8 mouse cellular contexts compared by ENCODE assay signal in genomic region chr14:115042055-115042564, GRCm38 (mm10). TPM values are rescaled to one million over a fixed set of nuclear protein-coding genes. Genes with fewer than 3 reads are reported as not detected.
A peak's percentile ranks its signal among the peaks of the same experiment; 100 is the strongest.
DNase-seq lines count a peak whose midpoint lies in the region; ATAC-seq and TF ChIP-seq lines count a peak whose summit lies in the region.

No protein-coding gene starts in this region.

- no peaks in the 10 kb centered on the region for H3K9me3 ChIP-seq in ES-E14 (ENCODE audit: control insufficient read depth, insufficient read depth, low read depth, low read length)
- H3K9me3 ChIP-seq in forebrain, embryonic 15.5 days, result no peaks in the 10 kb centered on the region
- H3K9me3 ChIP-seq in neural tube, embryonic 15.5 days (replicated peaks), result no peaks in the 10 kb centered on the region

- WGBS in forebrain, embryonic 15.5 days, result 0% methylated on average over 24 of the region's 51 CpGs
- WGBS in lung, adult 2 months, result under 1% methylated on average over 26 of the region's 51 CpGs
- 0% methylated on average over 38 of the region's 51 CpGs for WGBS in neural tube, embryonic 15.5 days

- H3K4me1 ChIP-seq in ES-E14 (ENCODE audit: control insufficient read depth in 2 of 2, insufficient read depth in 2 of 2, low read length in 2 of 2, poor library complexity in 1 of 2), result peaks cover 0 to 5% of the 10 kb centered on the region in 2 experiments; a peak in 1 of 4 replicates
- H3K4me1 ChIP-seq in forebrain, embryonic 15.5 days, result peaks cover 40% of the 10 kb centered on the region
- H3K4me1 ChIP-seq in lung, adult 2 months (ENCODE audit: control insufficient read depth, insufficient read depth, low read length), result peaks cover 2% of the 10 kb centered on the region; the same call in 1 of the 2 replicates
- H3K4me1 ChIP-seq in neural tube, embryonic 15.5 days, result peaks cover 28% of the 10 kb centered on the region

- no peak for TF ChIP-seq POLR2A in lung, adult 2 months (IDR thresholded peaks at IDR 0.05; ENCODE audit: borderline replicate concordance, extremely low read depth, low read depth, low read length)

- H3K36me3 ChIP-seq in ES-E14 (ENCODE audit: control insufficient read depth, insufficient read depth, low read length, poor library complexity, severe bottlenecking), result peaks cover 32% of the 10 kb centered on the region
- peaks cover 31% of the 10 kb centered on the region for H3K36me3 ChIP-seq in forebrain, embryonic 15.5 days
- peaks cover 13% of the 10 kb centered on the region for H3K36me3 ChIP-seq in neural tube, embryonic 15.5 days

- H3K9ac ChIP-seq in ES-E14 (ENCODE audit: insufficient read depth, low read depth, low read length, poor library complexity, severe bottlenecking), result peak overlapping the region; percentile 95
- H3K9ac ChIP-seq in forebrain, embryonic 15.5 days (replicated peaks), result peak overlapping the region; percentile 96
- H3K9ac ChIP-seq in neural tube, embryonic 15.5 days (replicated peaks), result peak overlapping the region; percentile 79

- peak; percentile 81 for ATAC-seq in forebrain, embryonic 15.5 days (replicated peaks)
- ATAC-seq in neural tube, embryonic 15.5 days (ENCODE audit: low FRiP score), result peak; percentile 85

- no peak for DNase-seq in ES-E14 (ENCODE audit: low read depth, low spot score)
- peak; percentile 64 to 85 for DNase-seq in cerebellum, adult 18-20 months
- DNase-seq in heart, postnatal 36 days, result peak; percentile 86 to 87
- peak; percentile 67 to 81 for DNase-seq in layer of hippocampus, adult 2 months (ENCODE audit: low spot score in 2 of 2)
- peak; percentile 80 for DNase-seq in lung, adult 2 months
- peak; percentile 90 for DNase-seq in testis, postnatal 10 days (ENCODE audit: low spot score)

- intact Hi-C loops in heart, postnatal 36 days (cut with DNase I), result loop anchor here (2.0 to 5.0 kb wide), 2 partner anchors 25 to 190 kb away; no protein-coding TSS in a partner anchor

- in situ Hi-C loops in ES-E14 (cut with MboI; ENCODE audit: low sequenced_read_pairs in 2 of 2, unreplicated experiment in 2 of 2), result no loop called here

- no peaks in the 10 kb centered on the region for H3K27me3 ChIP-seq in forebrain, embryonic 15.5 days
- H3K27me3 ChIP-seq in neural tube, embryonic 15.5 days (replicated peaks), result no peaks in the 10 kb centered on the region

- peak overlapping the region; percentile 85 to 92 for H3K4me3 ChIP-seq in ES-E14 (ENCODE audit: insufficient read depth in 1 of 2, low read depth in 1 of 2, low read length in 2 of 2, poor library complexity in 1 of 2, severe bottlenecking in 1 of 2)
- H3K4me3 ChIP-seq in forebrain, embryonic 15.5 days, result peak overlapping the region; percentile 96
- peak overlapping the region; percentile 69 for H3K4me3 ChIP-seq in layer of hippocampus, adult 2 months
- peak overlapping the region; percentile 79 for H3K4me3 ChIP-seq in lung, adult 2 months (replicated peaks; ENCODE audit: extremely low read depth, low read depth, low read length)
- peak overlapping the region; percentile 82 for H3K4me3 ChIP-seq in neural tube, embryonic 15.5 days (replicated peaks)

- peak; percentile 82 for TF ChIP-seq CTCF in layer of hippocampus, adult 2 months (conservative IDR thresholded peaks at IDR 0.05)
- TF ChIP-seq CTCF in lung, adult 2 months (IDR thresholded peaks at IDR 0.05; ENCODE audit: insufficient read depth, low read length), result no peak; the same call in 1 of the 2 replicates

- H3K4me2 ChIP-seq in forebrain, embryonic 15.5 days (replicated peaks), result peak overlapping the region; percentile 54
- peak overlapping the region; percentile 92 for H3K4me2 ChIP-seq in neural tube, embryonic 15.5 days

- peak overlapping the region; percentile 98 for H3K27ac ChIP-seq in ES-E14 (ENCODE audit: insufficient read depth, low read depth, low read length, poor library complexity, severe bottlenecking)
- H3K27ac ChIP-seq in forebrain, embryonic 15.5 days (replicated peaks), result peak overlapping the region; percentile 94
- H3K27ac ChIP-seq in layer of hippocampus, adult 2 months, result peak overlapping the region; percentile 87
- H3K27ac ChIP-seq in neural tube, embryonic 15.5 days (replicated peaks), result peak overlapping the region; percentile 90

TF ChIP-seq in ES-E14, 5 proteins besides CTCF, POLR2A, EP300 and RAD21:
- no peak for TF ChIP-seq ZNF384 (IDR thresholded peaks at IDR 0.05; ENCODE audit: low read depth, low read length)
- TF ChIP-seq HCFC1 (IDR thresholded peaks at IDR 0.05; ENCODE audit: borderline replicate concordance, insufficient read depth, low read length), result no peak
- no peak for TF ChIP-seq ZC3H11A (IDR thresholded peaks at IDR 0.05; ENCODE audit: borderline replicate concordance, low read depth, low read length)
- TF ChIP-seq CHD2 (IDR thresholded peaks at IDR 0.05; ENCODE audit: low read depth, low read length), result no peak
- no peak for TF ChIP-seq MAFK (IDR thresholded peaks at IDR 0.05; ENCODE audit: insufficient read depth, low read depth, low read length)

RNA-seq across cellular contexts. Expression of gene Gpc5, which starts 49.9 kb away (rescaled TPM):
- total RNA-seq in ES-E14 (2012; rRNA removed), result 0.37 and 0.40 TPM in 2 replicates
- polyA plus RNA-seq in forebrain, embryonic 15.5 days (2015; fragmentation: Nextera tagmentation; extraction: Ambion mirVana), result 1.7 and 2.1 TPM in 2 replicates
- total RNA-seq in heart, postnatal 36 days (2021), result not detected
- 10 to 100 TPM; 38.3 to 42.3 TPM for total RNA-seq in layer of hippocampus, adult 2 months (2021)
- polyA plus RNA-seq in lung, adult 2 months (2012; rRNA removed), result 0.06 TPM in 1 of 2 replicates, not detected in the other
- 17.4 and 21.3 TPM in 2 replicates for polyA plus RNA-seq in neural tube, embryonic 15.5 days (2015; fragmentation: Nextera tagmentation; extraction: Ambion mirVana)

Comparison
In these comparisons a context has a peak if more than half of its experiments do, and no peak if none do; other contexts are left out.
1. RNA of gene Gpc5, which starts 49.9 kb away (total RNA-seq): 38.3 to 42.3 TPM in layer of hippocampus, adult 2 months; 0.37 to 0.40 TPM in ES-E14 and not detected in heart, postnatal 36 days; every median in the first group is over 10 times any median in the second.
2. Peak in every context shown above with its lines, with median percentiles within 50 percentile points of each other: H3K27ac ChIP-seq, H3K4me3 ChIP-seq and H3K9ac ChIP-seq.